Mouse (Mus musculus): Measurements from ENCODE around the gene Harbi1.
"Not testable (repeated sequence)": the region's sequence is repeated elsewhere in the genome, so short reads cannot be mapped to it uniquely, and the experiment has no call there.

The Harbi1 gene

DNA sequence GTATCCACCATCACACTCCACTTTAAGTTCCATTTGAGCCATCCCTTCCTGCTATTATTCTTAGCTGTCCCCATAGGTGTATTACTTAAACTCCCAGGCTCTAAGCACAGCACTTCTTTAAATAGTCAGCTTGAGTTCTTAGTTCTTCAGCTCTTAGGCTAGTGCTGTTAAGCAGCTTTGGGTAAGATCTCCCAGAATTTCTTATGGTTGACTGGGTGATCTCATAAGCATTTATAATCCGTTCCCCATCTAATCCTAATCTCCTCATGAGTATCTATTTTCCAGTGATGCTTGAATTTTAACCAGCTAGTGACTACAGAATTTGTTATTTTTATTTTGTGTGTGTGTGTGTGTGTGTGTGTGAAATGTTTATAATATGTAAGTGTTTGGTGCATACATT, 4.3 kb downstream of the Harbi1 start:
- no peak for DNase-seq (ENCODE audit: extremely low spot score, low spot score)

DNA sequence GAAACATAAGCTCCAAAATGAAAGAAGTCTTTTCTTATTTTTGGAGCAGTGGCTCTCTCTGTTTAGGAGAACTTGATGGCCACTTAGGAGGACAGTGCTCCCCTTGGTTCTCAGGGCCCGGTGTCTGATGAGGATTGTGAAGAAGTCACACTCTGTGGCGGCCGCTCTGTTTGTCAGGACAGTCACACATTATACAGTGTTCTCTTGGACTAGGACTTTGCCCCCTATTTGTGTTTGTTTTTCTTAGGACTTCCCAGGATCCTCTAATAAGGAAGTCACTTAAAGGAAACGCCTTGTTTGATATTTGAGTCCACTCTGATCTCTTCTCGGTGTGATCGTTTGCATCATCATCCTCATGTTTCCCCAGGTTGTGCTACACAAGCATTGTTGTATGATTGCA, 7.6 kb downstream of the Harbi1 start:
- DNase-seq (ENCODE audit: extremely low spot score, low spot score), result no peak

- DNase-seq (ENCODE audit: extremely low spot score, low spot score), result no peak
These were observed 12.7 kb downstream of the Harbi1 start for GRCm38 (mm10) chr2:91723382-91723781.

DNA sequence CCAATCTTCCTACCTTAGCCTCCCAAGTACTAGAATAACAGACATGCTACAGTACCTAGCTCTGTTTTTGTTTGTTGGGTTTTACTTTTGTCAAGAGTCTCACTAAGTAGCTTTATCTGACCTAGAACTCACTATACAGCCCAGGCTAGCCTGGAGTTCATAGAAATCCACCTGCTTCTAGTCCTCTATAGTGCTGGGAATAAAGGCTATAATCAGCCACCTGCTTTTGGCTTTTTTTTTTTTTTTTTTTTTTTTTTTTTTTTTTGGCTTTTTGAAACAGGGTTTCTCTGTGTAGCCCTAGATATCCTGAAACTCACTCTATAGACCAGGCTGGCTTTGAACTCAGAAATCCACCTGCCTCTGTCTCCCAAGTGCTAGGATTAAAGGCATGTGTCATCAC, 13.3 kb downstream of the Harbi1 start:
- DNase-seq (ENCODE audit: extremely low spot score, low spot score), result no peak

- DNase-seq (ENCODE audit: extremely low spot score, low spot score), result no peak
These were observed 14.1 kb downstream of the Harbi1 start for GRCm38 (mm10) chr2:91724716-91725115.

GRCm38 (mm10) chr2:91725476-91725875, 14.8 kb downstream of the Harbi1 start:
- DNase-seq (ENCODE audit: extremely low spot score, low spot score), result not testable (repeated sequence)

DNA sequence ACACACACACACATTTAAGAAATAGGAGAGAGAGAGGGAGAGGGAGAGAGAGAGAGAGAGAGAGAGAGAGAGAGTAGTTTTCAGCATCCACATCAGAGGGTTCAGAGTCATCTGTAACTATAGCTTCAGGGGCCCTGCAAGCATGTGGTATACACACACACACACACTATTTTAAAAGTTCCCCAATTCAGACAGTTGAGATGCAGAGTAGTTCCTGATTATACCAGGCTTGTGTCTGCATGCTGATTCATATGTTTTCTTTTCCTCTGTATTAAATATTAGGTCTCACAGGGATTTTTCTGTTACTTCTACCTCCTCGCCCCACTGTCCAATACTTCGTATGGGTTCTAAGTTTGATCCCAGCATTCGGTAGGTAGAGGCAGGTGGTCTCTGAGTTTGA, 16.4 kb downstream of the Harbi1 start:
- DNase-seq (ENCODE audit: extremely low spot score, low spot score), result no peak

GRCm38 (mm10) chr2:91729571-91729970, 18.9 kb downstream of the Harbi1 start:
- no peak for DNase-seq (ENCODE audit: extremely low spot score, low spot score)

GRCm38 (mm10) chr2:91729971-91730821, 19.5 kb downstream of the Harbi1 start, which contains the start of gene Ambra1:
Gene Ambra1, plus strand, starts transcription at chr2:91730134.
- peak; percentile 87 for DNase-seq (ENCODE audit: extremely low spot score, low spot score)

DNA sequence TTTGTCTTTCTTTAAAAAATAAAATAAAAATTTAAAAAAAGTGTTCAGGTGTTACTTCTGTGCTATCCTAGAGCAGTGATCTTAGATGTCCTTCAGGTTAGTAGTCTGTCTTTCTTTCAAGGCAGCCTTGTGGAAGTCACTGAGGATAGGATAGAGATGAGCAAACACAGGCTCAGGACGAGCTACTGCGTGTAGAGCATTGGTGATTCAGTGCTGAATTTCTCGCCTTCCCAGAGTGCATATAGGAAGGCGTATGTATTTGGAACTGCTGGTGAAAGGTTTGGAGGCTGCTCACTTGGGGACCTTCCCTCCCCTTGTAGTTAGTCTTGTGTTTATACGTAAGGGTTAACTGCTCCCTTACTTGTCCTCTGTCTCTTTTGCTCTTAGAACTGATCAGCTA, 24.6 kb downstream of the Harbi1 start:
- DNase-seq (ENCODE audit: extremely low spot score, low spot score), result no peak

DNA sequence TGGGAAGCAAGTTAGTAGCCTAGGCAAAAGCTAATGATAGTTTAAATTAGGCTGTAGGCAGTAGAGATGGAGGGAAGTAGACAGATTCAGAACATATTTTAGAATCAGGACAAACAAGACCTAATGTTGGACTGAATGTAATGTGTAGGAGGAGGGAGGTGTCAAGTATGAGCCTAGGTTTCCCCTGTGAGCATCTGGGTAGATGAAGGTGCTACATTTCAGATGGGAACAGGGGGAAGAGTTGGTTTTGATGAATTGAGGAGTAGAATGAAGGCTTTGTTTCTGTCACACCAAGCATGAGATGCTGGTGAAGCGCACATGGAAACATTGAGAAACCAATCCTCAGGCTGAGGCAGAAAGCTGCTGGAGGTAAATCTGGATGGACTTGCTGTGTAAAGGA, 28.9 kb downstream of the Harbi1 start:
- no peak for DNase-seq (ENCODE audit: extremely low spot score, low spot score)

DNA sequence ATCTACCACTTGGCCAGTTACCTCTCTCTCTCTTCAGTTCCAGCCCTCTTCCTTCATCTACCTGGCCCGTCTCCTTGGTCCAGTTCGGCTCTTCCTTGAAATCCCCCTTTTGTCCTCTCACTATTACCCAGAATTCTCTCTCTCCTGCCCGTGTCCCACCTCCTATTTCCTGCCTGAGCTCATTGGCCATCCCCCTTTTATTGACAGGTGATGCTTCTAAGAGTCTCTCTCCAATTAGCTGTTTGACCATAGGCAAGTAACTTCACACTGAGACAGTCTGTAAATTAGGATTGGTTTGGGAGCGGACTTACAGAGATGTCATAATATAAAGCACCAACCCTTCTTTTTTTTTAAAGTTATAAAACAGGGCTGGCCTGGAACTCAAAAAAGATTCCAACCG, 34.0 kb downstream of the Harbi1 start:
- no peak for DNase-seq (ENCODE audit: extremely low spot score, low spot score)

GRCm38 (mm10) chr2:91749811-91750261, 39.2 kb downstream of the Harbi1 start:
- no peak for DNase-seq (ENCODE audit: extremely low spot score, low spot score)

All from neural tube, embryonic 10.5 days (tissue).